9 mouse cellular contexts compared by ENCODE assay signal in the genomic region with DNA sequence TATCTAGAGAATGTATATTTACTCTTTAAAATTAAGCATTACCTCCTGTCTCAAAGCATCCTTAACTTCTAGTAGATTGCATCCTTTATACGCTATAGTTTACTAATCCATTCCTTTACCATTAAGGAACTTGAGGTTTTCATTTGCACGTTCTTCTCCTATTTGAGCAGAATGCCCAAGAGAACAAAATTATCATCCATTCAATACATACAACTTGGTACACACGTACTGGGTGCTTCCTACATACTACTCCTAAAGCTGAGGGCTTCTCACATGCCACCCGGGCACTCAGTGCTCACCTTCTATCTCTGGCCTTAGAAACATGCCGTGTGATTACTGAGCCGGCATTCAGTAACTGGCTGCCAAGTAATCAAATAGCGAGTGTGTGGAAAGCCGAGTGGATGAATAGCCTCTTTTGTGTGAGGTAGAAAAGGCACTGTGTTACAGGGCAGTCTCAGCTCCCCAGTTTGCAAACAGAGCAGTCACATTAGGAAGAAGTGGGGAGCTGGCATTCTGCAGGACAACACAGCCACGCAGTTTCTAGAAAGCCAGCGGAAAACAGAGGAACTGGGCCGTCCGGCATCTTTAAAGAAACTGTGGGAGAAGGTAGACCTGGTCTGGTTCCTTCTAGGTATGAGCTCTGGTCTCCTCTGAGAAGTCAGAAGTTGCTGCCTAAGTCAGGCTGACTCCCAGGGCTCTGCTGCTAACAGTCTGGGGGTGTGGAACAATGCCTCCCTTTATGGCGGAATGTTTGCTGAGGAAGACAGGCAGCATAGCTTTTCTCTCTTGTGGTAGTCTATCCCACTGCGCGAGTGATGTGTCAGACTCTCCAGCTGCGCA. TPM values are rescaled to one million over a fixed set of nuclear protein-coding genes. Genes with fewer than 3 reads are reported as not detected.
DNase-seq lines count a peak whose midpoint lies in the region; ATAC-seq and TF ChIP-seq lines count a peak whose summit lies in the region.
"Had no signal": no experiment of that assay in that cellular context is flagged by ENCODE, and none has a peak within 500 bp of the region (broad histone marks: within the 10 kb centered on the region; RNA-seq: fewer than 3 reads in every experiment).

No protein-coding gene starts in this region.

- no peak for ATAC-seq in heart, embryonic 13.5 days (ENCODE audit: extremely low read depth, insufficient number of reproducible peaks, low FRiP score, low TSS enrichment)
- peak; percentile 90 for ATAC-seq in hindbrain, postnatal 0 days
- peak; percentile 47; the same call in 1 of the 2 replicates for ATAC-seq in midbrain, postnatal 0 days (ENCODE audit: low FRiP score)

- intact Hi-C loops in heart, postnatal 36 days (cut with DNase I), result no loop called here

- H3K4me3 ChIP-seq in heart, embryonic 13.5 days, result peak overlapping the region; percentile 32
- no peak overlapping the region for H3K4me3 ChIP-seq in hindbrain, postnatal 0 days (ENCODE audit: low read length)
- H3K4me3 ChIP-seq in midbrain, postnatal 0 days (ENCODE audit: low read depth, low read length), result peak overlapping the region; percentile 12; the same call in 1 of the 2 replicates

- no peak for DNase-seq in heart, postnatal 36 days
- peak; percentile 46 for DNase-seq in embryo, embryonic 9.5 days (ENCODE audit: extremely low spot score)
- DNase-seq in hindbrain, postnatal 0 days (ENCODE audit: low spot score), result peak; percentile 68
- peak; percentile 60 for DNase-seq in midbrain, postnatal 0 days (ENCODE audit: low spot score)
- DNase-seq in adrenal gland, adult 8-10 months, result no peak
- no peak for DNase-seq in gastrocnemius, postnatal 25 days
- no peak for DNase-seq in gastrocnemius, adult 8-10 months (ENCODE audit: low spot score in 2 of 2)
- DNase-seq: cerebellum, adult 8-10 months had no signal

- H3K36me3 ChIP-seq in heart, embryonic 13.5 days, result no peaks in the 10 kb centered on the region
- no peaks in the 10 kb centered on the region for H3K36me3 ChIP-seq in hindbrain, postnatal 0 days (ENCODE audit: insufficient read depth, low read length)
- no peaks in the 10 kb centered on the region for H3K36me3 ChIP-seq in midbrain, postnatal 0 days (ENCODE audit: insufficient read depth, low read length)

- peaks cover 10% of the 10 kb centered on the region for H3K4me1 ChIP-seq in heart, embryonic 13.5 days
- H3K4me1 ChIP-seq in hindbrain, postnatal 0 days (ENCODE audit: insufficient read depth, low read length), result 0 out of 2 replicates have a peak, but pooled peaks cover 4% of the 10 kb centered on the region
- H3K4me1 ChIP-seq in midbrain, postnatal 0 days (ENCODE audit: insufficient read depth, low read length), result no peaks in the 10 kb centered on the region

- H3K27ac ChIP-seq in heart, embryonic 13.5 days (replicated peaks), result peak overlapping the region; percentile 68
- peak overlapping the region; percentile 81 for H3K27ac ChIP-seq in hindbrain, postnatal 0 days
- H3K27ac ChIP-seq in midbrain, postnatal 0 days (ENCODE audit: low read depth, low read length), result peak overlapping the region; percentile 51; the same call in 1 of the 2 replicates

- 22% methylated on average over 16 of the region's 16 CpGs for WGBS in heart, embryonic 13.5 days
- 10% methylated on average over 16 of the region's 16 CpGs for WGBS in hindbrain, postnatal 0 days
- WGBS in midbrain, postnatal 0 days, result 13% methylated on average over 16 of the region's 16 CpGs

- TF ChIP-seq CTCF in hindbrain, postnatal 0 days (IDR thresholded peaks at IDR 0.05; ENCODE audit: low read depth), result no peak
- no peak for TF ChIP-seq CTCF in midbrain, postnatal 0 days (IDR thresholded peaks at IDR 0.05)

- H3K9me3 ChIP-seq in heart, embryonic 13.5 days, result no peaks in the 10 kb centered on the region
- no peaks in the 10 kb centered on the region for H3K9me3 ChIP-seq in hindbrain, postnatal 0 days (ENCODE audit: low read length)
- no peaks in the 10 kb centered on the region for H3K9me3 ChIP-seq in midbrain, postnatal 0 days (ENCODE audit: low read length)

- H3K9ac ChIP-seq in heart, embryonic 13.5 days, result peak overlapping the region; percentile 59
- no peak overlapping the region for H3K9ac ChIP-seq in hindbrain, postnatal 0 days (replicated peaks; ENCODE audit: low read length)
- H3K9ac ChIP-seq in midbrain, postnatal 0 days (replicated peaks; ENCODE audit: low read length, poor library complexity, severe bottlenecking), result no peak overlapping the region

- peak overlapping the region; percentile 63 for H3K4me2 ChIP-seq in heart, embryonic 13.5 days
- H3K4me2 ChIP-seq in hindbrain, postnatal 0 days (ENCODE audit: low read depth, low read length), result peak overlapping the region; percentile 44
- peak overlapping the region; percentile 36 for H3K4me2 ChIP-seq in midbrain, postnatal 0 days (ENCODE audit: low read depth, low read length, poor library complexity, severe bottlenecking)

- H3K27me3 ChIP-seq in heart, embryonic 13.5 days (replicated peaks), result no peaks in the 10 kb centered on the region
- no peaks in the 10 kb centered on the region for H3K27me3 ChIP-seq in hindbrain, postnatal 0 days (ENCODE audit: insufficient read depth, low read length)
- no peaks in the 10 kb centered on the region for H3K27me3 ChIP-seq in midbrain, postnatal 0 days (ENCODE audit: insufficient read depth, low read length)

RNA-seq across cellular contexts. Expression of a gene that starts 16.9 kb away (rescaled TPM):
- polyA plus RNA-seq in heart, embryonic 13.5 days (2015; fragmentation: Nextera tagmentation; extraction: Ambion mirVana), result 6.3 and 6.9 TPM in 2 replicates
- total RNA-seq in heart, postnatal 36 days (2021), result 10 to 100 TPM; 24.3 to 24.7 TPM
- 8.5 and 15.2 TPM in 2 replicates for total RNA-seq in hindbrain, postnatal 0 days (2014; rRNA removed)
- polyA plus RNA-seq in hindbrain, postnatal 0 days (2015; fragmentation: Nextera tagmentation; extraction: Ambion mirVana), result 23.0 and 23.2 TPM in 2 replicates
- total RNA-seq in midbrain, postnatal 0 days (2014; rRNA removed), result 1.8 and 2.9 TPM in 2 replicates
- polyA plus RNA-seq in midbrain, postnatal 0 days (2015; fragmentation: Nextera tagmentation; extraction: Ambion mirVana), result 15.8 and 18.7 TPM in 2 replicates
- 10 to 100 TPM in 1 of 4 experiments, 1 to 10 TPM in 3; 4.7 to 17.0 (median 7.3) TPM for total RNA-seq in adrenal gland, adult 8-10 months (2022)
- total RNA-seq in gastrocnemius, postnatal 25 days (2021), result 1 to 10 TPM; 7.4 to 8.8 TPM
- total RNA-seq in gastrocnemius, adult 8-10 months (2022), result 10 to 100 TPM in 1 of 4 experiments, 1 to 10 TPM in 3; 8.0 to 10.1 (median 8.7) TPM

RNA-seq across cellular contexts. Expression of a gene that starts 28.2 kb away (rescaled TPM):
- polyA plus RNA-seq in heart, embryonic 13.5 days (2015; fragmentation: Nextera tagmentation; extraction: Ambion mirVana), result 158 and 169 TPM in 2 replicates
- 10 to 100 TPM; 60.7 to 62.6 TPM for total RNA-seq in heart, postnatal 36 days (2021)
- total RNA-seq in hindbrain, postnatal 0 days (2014; rRNA removed), result 111 and 114 TPM in 2 replicates
- polyA plus RNA-seq in hindbrain, postnatal 0 days (2015; fragmentation: Nextera tagmentation; extraction: Ambion mirVana), result 186 and 192 TPM in 2 replicates
- total RNA-seq in midbrain, postnatal 0 days (2014; rRNA removed), result 136 and 160 TPM in 2 replicates
- polyA plus RNA-seq in midbrain, postnatal 0 days (2015; fragmentation: Nextera tagmentation; extraction: Ambion mirVana), result 202 and 203 TPM in 2 replicates
- 10 to 100 TPM; 69.8 to 78.8 (median 70.4) TPM for total RNA-seq in adrenal gland, adult 8-10 months (2022)
- 10 to 100 TPM; 48.4 to 51.5 TPM for total RNA-seq in gastrocnemius, postnatal 25 days (2021)
- 10 to 100 TPM; 59.6 to 64.6 (median 60.4) TPM for total RNA-seq in gastrocnemius, adult 8-10 months (2022)

RNA-seq across cellular contexts. Expression of a gene that starts 37.2 kb away (rescaled TPM):
- polyA plus RNA-seq in heart, embryonic 13.5 days (2015; fragmentation: Nextera tagmentation; extraction: Ambion mirVana), result 3.8 and 4.2 TPM in 2 replicates
- 10 to 100 TPM; 19.8 to 21.2 TPM for total RNA-seq in heart, postnatal 36 days (2021)
- 3.5 and 4.8 TPM in 2 replicates for total RNA-seq in hindbrain, postnatal 0 days (2014; rRNA removed)
- 1.7 and 1.9 TPM in 2 replicates for polyA plus RNA-seq in hindbrain, postnatal 0 days (2015; fragmentation: Nextera tagmentation; extraction: Ambion mirVana)
- total RNA-seq in midbrain, postnatal 0 days (2014; rRNA removed), result 3.3 and 8.3 TPM in 2 replicates
- polyA plus RNA-seq in midbrain, postnatal 0 days (2015; fragmentation: Nextera tagmentation; extraction: Ambion mirVana), result 1.5 and 1.7 TPM in 2 replicates
- total RNA-seq in adrenal gland, adult 8-10 months (2022), result 10 to 100 TPM in 2 of 4 experiments, 1 to 10 TPM in 2; 9.1 to 14.0 (median 11.6) TPM
- total RNA-seq in gastrocnemius, postnatal 25 days (2021), result 1 to 10 TPM; 6.6 to 7.2 TPM
- total RNA-seq in gastrocnemius, adult 8-10 months (2022), result 1 to 10 TPM; 7.0 to 8.9 (median 7.9) TPM

Comparison
In these comparisons a context has a peak if more than half of its experiments do, and no peak if none do; other contexts are left out.
1. DNase-seq: peak in embryo, embryonic 9.5 days (single experiment), hindbrain, postnatal 0 days (single experiment) and midbrain, postnatal 0 days (single experiment); none in heart, postnatal 36 days (0 of 2), adrenal gland, adult 8-10 months (single experiment), gastrocnemius, postnatal 25 days (single experiment) and gastrocnemius, adult 8-10 months (0 of 2).
2. Peak in every context shown above with its lines, with median percentiles within 50 percentile points of each other: H3K27ac ChIP-seq and H3K4me2 ChIP-seq.